Mouse (Mus musculus) E14TG2a.4 (cell line): ENCODE results near the gene Krt83.

Source experiments
- H3K27me3 ChIP-seq: 2 replicates; pipeline ENCODE4 v1.6.1; 2014; ENCODE audit warnings: low read length, control low read depth; ENCODE audit not compliant: insufficient read depth
- H3K36me3 ChIP-seq: 2 replicates; pipeline ENCODE4 v1.6.1; 2014; ENCODE audit warnings: low read length, control low read depth; ENCODE audit not compliant: insufficient read depth
- H3K4me1 ChIP-seq: replicated peaks from 2 replicates; pipeline ENCODE4 v1.6.1; 2014; ENCODE audit warnings: low read depth, low read length, control low read depth
- H3K4me3 ChIP-seq: replicated peaks from 2 replicates; pipeline ENCODE4 v1.5.1; 2014; ENCODE audit warnings: mild to moderate bottlenecking, low read length
- H3K9me3 ChIP-seq: 2 replicates; pipeline ENCODE4 v1.6.1; 2014; ENCODE audit warnings: low read length, control low read depth
- CTCF ChIP-seq: conservative IDR thresholded peaks from 2 replicates; pipeline ENCODE4 v1.5.1; 2014; ENCODE audit warnings: low read length
- NANOG ChIP-seq: IDR thresholded peaks from 2 replicates; pipeline ENCODE4 v1.6.1; 2014; ENCODE audit warnings: borderline replicate concordance, low read length, mixed read lengths
- POU5F1 ChIP-seq: IDR thresholded peaks from 2 replicates; pipeline ENCODE4 v1.6.1; 2014; ENCODE audit warnings: low read length, borderline replicate concordance

Gene Krt83

DNA sequence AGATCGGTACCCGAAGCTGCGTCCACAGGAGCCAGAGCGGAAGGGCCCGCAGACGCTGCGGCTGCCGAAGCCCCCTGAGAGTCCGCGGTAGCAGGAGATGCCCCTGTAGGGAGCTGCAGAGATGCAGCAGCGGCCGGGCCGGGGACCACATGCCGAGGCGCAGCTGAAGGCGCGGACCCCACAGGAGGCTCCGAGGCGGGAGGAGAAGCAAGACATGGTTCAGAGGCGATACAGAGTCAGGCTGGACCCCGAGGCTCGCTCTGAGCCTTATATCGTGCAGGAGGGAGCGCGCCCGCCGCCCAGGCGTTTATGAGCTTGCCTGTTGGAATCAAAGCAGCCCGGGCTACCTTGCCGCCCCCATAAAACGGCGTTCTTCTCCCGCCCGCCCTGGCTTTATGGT is 52.8 kb downstream of the Krt83 start, which contains the start of gene Krt87:
Gene Krt87, minus strand, starts transcription at position 250 of the 400 bp plus-strand sequence.
- no peaks in the 10 kb centered on the region for H3K36me3 ChIP-seq
- H3K4me3 ChIP-seq = peak within 1 kb of the TSS; percentile 65
- H3K4me1 ChIP-seq = peaks cover 5% of the 10 kb centered on the region; the same call in 1 of the 2 replicates
- TF ChIP-seq CTCF (no peak), NANOG (no peak), POU5F1 (no peak)
- peaks cover 53% of the 10 kb centered on the region for H3K27me3 ChIP-seq
- peaks cover 13% of the 10 kb centered on the region for H3K9me3 ChIP-seq

GRCm38 (mm10) chr15:101436611-101437010 is 54.7 kb downstream of the Krt83 start:
- Histone ChIP-seq H3K36me3 (no peaks in the 10 kb centered on the region), H3K4me3 (no peak overlapping the region), H3K27me3 (peaks cover 61% of the 10 kb centered on the region), H3K9me3 (peaks cover 22% of the 10 kb centered on the region), H3K4me1 (peaks cover 5% of the 10 kb centered on the region; the same call in 1 of the 2 replicates)
- TF ChIP-seq CTCF (no peak), NANOG (no peak), POU5F1 (no peak)
